Mouse (Mus musculus): ENCODE results near the gene Nfatc3. TPM values are rescaled to one million over a fixed set of nuclear protein-coding genes. Genes with fewer than 3 reads are reported as not detected.
"Not testable (repeated sequence)": the region's sequence is repeated elsewhere in the genome, so short reads cannot be mapped to it uniquely, and the experiment has no call there.

Gene Nfatc3
- total RNA-seq (2021) (10 to 100 TPM; 35.2 to 70.0 TPM), polyA plus RNA-seq (2012; rRNA removed) (14.9 and 20.6 TPM in 2 replicates)
- long read RNA-seq, full-length matches to known transcripts, result 3 of 9 reads
- long read RNA-seq, partial matches to known transcripts, result 2 of 9 reads
- long read RNA-seq, other reads (novel, unspliced or antisense), result 4 of 9 reads

DNA sequence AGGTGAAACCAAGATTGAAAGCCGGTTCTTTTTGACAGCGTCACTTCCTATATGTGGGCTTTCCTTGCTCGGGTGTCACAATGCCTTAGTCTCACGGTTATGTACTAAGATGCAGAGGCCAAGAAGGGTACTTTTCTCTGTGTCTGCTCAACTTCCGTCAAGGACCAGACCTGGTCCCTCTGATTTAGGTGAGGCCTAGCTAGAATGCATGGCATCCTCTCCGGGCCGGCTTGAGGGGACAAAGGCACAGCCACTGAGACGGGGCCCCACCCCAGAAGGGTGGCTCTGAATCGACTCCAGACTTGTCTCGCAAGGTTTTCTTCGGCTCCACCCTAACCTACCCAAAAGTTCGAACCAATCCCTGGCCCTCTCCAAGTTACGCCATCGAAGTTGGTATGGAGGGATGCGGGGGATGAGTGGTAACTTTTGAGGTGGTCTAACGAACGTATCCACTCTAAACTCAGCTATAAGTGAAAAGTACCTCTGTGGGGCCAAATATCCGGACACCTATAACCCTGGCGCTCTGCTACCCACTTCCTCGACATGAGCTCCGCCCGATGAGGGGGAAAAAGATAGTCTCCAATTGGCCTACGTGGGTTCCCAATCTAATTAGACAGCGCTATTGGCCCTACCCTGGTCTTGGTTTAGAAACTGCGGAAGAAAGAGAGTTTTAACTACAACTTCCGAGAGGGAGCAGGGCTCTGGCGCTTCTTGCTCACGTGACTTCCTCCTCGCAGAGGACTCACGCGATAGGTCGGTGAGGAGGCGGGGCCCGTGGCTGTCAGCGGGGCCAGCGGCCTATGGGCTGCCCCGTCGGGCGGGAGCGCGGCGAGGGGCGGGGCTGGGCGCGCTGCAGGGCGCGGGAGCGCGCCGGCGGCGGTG lies at the start of gene Nfatc3:
Gene Nfatc3 (plus strand): TSS at position 110 of the 882 bp plus-strand sequence.
- peak; percentile 98 for DNase-seq

DNA sequence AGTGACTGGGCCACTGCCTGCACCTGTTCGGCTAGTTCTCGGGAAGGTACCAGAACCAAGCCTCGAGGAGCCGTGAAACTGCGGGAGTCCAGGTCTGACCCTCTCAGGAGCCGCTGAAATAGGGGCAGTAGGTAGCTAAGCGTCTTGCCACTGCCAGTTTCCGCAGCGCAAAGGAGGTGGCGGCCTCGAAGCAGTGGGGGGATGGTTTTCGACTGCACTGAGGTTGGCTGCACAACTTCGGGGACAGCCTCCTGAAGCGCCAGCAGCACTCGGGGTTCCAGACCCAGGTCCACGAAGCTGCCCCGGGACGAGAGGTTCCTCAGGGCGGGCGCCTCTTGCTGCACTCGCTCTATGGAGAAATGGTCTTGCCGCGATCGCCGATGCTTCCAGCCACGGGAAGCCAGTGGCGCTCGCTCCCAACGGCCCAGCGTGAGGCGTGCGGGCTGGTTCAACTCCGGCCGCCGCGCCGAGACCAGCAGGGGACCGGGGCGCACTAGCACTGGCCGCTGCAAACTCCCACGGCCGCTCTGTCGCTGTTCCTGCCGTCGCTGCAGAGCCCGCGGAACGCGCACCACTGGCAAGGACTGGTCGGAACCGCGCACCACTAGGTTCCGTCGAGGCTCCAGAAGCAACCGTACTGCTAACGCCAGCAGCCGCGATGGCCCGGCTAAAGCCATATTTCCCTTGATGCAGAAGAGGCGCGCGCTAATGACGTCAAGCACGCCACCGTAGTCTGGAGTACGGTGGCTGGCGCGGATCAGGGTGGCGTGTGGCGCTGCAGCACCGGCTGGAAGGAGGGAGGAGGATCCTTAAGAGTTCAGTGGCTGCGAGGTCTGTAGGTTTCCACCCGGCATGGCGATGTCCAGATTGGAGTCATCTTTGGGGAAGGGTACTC lies 47.6 kb upstream of the Nfatc3 start:
- DNase-seq, result peak; percentile 95

DNA sequence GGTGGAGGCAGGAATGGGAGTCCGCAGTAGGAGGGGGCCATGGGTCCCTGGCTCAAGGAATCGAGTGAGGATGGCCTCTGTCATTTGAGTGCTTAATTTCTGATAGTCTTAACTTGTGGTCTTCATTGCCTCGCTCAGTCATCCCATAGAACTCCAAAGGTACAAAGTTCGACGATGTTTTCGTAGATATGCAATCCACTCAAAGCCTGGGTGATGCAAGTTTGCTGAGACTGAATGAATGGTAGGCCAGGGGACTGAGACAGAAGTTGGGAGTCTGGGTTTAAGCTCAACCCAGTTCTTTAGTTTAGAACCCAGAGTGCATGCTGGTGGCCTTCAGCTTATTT lies 47.0 kb upstream of the Nfatc3 start, which contains the start of gene Ddx28:
Gene Ddx28 (minus strand): TSS at position 240 of the 344 bp plus-strand sequence.
- DNase-seq, result no peak

DNA sequence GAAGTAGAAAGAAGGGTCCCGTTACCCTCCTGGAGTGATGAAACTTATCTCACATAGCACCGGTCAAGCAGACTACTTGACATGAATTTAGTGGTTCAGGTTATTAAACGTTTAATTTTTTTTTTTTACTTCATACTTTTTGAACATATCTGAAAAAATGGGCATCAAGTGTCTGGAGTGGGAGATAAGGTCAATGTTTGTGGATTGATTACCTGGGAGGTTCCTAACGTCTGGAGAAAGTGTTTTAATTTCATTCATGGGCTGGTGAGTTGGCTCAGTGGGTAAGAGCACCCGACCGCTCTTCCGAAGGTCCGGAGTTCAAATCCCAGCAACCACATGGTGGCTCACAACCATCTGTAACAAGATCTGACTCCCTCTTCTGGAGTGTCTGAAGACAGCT lies 46.4 kb upstream of the Nfatc3 start:
- not testable (repeated sequence) for DNase-seq

DNA sequence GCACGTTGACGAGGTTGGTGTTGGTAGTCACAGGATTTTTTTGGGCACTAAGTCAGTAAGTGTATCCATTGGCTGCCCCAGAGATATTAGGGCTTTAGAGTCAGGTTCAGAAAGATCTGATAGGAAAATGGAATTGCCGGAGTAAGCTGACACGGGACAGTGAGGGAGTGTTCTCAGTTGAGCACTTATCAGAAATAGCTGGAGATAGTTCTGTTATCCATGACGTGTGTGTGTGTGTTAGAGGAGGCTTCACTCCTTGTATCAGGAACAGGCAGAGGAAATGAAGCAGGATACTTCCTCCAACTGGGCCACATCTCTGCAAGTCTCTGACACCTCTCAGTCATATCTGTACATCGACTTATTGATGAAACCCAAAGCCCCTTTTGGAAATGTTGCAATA lies 42.4 kb upstream of the Nfatc3 start:
- DNase-seq, result no peak

DNA sequence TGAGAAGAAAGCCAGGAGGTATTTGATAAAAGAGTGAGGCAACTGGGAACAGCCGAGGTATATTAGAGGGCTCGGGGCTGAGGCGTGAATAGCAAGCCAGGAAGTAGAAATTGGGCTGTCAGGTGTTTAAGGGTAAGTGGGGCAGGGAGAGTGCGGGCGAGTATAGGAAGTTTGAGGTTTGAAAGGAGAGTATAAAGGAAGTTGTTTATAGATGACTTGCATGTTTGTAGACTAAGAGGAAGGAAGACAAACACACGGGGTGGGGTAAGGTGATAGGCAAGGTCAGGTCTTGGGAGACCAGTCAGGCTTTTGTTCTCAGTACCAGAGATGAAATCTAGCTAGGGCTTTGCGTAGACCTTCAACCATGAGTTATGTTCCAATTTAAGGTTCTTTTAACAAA lies 41.5 kb upstream of the Nfatc3 start:
- no peak for DNase-seq

DNA sequence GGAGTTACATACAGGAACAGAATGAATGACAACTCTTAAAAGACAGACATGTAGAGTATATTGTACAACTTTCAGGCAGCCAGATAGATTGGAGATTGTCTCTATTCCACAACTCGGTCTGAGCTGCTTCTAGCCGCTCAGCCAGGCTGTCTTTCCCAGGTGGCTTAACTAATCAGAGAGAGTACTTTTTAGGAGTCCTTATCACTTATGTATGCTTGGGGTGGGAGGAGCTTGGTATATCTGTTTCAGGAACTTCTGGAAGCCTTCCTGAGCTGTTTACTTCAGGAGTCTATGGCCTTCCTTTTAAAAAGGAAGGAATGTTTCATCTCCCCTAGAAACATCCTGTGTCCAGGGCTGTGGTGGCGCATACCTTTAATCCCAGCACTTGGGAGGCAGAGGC lies 40.6 kb upstream of the Nfatc3 start:
- DNase-seq, result no peak

DNA sequence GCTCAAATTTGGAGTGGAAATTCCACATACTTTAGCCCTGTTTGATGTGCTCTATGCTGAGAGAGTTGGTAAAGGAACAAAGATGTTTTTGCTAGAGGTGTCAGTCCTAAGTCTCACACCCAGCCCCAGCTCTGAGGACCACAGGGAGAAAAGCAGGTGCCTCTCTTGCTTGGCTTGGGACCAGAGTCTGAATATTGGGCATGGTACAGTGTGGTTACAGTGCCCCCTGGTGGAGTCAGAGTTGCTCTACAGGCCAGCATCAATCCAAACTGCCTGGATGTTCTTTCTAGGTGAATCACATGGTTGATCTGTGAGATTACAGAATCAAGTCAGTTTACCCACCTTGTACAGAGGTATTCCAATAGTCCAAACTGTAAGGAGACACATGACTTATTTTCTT lies 36.2 kb upstream of the Nfatc3 start:
- peak; percentile 73 for DNase-seq

DNA sequence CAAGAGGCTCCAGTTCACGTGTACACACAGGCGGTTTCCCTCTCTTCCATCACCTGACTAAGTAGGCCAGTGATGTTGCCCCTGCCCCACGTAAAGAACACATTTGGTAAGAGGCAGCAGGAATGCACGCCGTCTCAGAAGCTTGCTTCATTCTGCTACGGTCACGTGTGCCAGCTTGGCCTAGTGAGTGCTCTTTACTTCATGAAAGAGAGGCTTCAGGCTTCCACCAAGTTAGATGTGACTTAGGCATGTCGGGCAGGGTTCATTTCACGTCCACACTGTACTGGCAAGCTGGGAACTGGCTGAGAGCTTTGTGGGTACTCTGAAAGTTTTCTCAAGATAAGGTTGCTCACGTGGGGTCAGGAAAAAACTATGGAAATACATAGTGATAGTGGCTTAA lies 19.9 kb upstream of the Nfatc3 start:
- DNase-seq, result no peak

DNA sequence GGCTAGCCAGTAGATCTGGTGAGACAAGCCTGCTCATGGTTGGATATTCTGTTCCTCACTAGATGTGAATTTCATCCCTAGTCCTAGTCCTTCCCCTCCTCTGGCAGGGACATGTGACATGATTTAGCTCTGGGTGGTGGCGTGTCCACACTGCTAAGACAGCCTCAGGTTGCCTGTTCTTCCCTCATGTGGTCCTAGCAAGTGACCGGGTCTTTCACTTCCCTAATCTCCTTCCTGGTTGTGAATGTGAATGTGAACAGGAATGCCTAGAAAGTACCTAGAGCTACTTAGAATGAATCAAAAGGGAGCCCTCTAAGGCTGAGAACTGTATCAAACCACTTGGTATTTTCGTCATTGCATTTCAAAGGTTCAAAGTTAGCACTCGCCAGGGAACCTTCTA lies 19.0 kb upstream of the Nfatc3 start:
- DNase-seq, result no peak

DNA sequence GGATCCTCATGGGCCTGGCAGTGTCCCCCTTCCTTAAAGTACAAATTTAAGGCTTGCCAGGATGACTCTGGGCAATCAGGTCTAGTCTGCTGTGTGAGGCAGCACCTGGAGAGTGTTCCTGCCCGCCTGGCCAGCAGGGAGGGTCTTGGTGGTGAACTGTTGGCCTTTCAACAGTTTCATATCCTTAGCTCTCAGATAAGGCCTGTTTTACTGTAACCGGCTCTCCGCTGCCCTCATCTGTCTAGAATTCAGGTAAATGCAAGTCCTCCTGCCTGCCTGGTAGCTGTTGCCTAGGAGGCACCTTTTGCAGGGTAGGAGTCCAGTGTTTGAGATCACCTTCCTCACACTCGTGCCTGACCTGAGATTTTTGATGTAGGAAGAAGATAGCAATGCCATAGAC lies 18.4 kb upstream of the Nfatc3 start:
- no peak for DNase-seq

DNA sequence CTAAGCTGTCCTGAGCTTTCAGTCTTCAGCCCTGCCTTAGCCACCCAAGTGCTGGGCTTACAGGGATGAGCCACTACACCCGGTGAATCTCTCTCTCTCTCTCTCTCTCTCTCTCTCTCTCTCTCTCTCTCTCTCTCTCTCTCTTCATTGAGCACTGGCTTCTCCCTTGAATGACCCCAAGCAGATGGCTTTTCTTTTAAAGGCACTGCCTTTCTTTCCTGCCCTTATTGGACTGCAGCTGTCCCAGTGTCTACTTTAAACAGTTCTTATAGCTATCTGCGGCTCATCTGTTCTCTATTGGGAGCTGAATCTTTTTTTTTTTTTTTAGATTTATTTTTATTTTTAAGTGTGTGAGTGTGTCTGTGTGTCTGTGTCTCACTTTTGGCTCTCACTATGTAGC lies 15.6 kb upstream of the Nfatc3 start:
- no peak for DNase-seq

DNA sequence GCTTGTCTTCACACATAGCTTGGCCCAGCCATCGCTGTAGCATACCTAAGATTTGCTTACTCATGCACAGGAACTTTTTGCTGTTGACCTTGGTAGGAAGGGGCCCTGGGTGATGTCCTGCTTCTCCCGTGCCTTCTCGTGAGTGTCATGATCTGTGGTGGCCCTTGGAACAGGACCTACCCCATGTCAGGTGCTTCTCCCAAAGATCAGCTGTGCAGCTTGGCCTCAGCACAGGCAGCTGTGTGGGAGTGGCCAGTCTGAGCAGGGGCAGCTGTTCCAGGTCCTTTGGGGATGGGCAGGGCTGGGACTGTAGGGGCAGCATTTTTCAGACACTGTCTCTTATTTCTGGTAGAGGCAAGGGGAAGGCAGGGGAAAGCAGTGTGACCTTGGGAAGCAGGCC lies 14.5 kb upstream of the Nfatc3 start:
- DNase-seq, result no peak

DNA sequence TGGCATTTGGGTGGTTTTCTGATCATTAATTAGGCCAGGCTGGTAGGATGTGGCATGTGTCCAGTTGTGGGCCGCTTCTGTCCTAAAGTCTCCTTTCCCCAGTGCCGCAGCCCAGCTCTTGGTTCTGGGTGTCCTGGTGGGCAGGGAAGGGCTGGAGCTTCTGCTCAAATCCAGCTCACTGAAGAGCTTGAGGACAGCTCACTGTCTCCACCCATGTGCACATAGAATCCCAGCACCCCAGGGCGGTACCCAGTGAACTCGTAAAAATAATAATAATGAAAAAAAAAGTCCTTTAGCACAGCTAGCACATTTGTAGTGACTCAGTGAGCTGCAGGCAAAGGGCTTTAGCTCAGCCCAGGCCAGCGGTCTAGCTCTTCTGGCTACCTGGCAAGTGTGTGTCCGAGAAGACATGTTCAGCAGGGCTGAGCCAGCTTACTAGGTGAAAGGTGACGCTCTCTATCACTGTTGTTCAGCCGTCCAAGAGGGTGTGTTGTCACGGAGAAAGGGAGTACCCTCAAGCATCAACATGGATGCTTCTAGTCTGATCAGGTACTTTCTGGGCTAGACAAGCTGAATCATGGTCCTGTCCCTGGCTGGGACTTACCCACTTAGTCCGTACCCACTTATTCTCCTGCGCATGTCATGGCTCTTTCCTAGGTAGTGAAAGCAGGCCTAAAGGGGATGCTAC lies 11.6 kb upstream of the Nfatc3 start:
- no peak for DNase-seq

DNA sequence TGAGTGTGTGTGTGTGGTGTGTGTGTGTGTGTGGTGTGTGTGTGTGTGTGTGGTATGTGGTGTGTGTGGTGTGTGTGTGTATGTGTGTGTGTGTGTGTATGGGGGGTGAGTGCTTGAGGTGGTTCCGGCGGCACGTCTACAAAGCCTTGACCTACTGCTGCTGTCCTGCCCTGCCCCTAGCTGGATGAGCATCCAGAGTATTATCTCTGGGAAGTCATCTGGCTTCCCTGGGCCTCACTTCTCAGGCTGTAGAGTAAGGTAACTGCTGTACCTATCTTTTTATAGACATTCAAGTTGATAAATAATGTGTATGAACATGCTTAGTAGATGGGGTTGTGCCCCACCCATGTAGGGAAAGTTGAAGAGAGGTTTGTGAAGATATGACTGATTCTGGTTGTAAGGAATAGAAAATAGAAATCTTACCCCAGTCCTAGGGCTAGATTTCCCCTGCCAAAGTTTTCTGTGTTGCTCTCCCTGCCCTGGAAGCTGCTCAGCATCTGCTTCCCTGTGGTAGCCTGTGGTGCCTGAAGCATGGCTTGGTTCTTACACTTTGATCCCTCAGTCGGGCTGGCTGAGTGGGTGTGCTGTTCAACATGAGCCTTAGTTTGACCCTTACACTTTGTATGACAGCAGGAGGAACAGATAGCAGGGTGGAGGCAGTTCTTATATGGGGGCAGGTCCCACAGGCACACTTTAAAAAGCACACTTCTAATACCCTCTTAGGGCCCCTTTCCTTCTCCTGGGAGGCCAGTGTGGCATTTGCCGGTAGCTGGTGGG lies 10.6 kb upstream of the Nfatc3 start:
- no peak for DNase-seq

DNA sequence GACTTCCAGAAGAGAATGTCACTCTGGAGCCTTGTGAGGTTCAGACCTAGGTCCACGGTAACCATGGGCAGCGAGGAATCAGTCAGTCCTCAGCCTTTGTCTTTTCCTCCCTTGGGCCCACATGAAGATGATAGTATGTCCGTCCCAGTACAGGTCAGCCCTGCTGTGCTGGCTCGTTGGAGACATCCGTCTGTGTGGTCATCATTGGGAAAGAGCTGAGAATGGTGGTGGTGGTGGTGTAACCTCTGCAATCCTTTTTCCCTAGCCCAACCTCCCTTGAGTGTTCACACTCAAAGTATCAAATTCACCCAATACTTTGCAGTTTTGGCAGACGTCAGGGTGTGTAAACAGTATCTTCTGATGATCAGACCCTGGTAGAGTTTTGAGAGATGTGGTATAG lies 8.8 kb upstream of the Nfatc3 start:
- no peak for DNase-seq

DNA sequence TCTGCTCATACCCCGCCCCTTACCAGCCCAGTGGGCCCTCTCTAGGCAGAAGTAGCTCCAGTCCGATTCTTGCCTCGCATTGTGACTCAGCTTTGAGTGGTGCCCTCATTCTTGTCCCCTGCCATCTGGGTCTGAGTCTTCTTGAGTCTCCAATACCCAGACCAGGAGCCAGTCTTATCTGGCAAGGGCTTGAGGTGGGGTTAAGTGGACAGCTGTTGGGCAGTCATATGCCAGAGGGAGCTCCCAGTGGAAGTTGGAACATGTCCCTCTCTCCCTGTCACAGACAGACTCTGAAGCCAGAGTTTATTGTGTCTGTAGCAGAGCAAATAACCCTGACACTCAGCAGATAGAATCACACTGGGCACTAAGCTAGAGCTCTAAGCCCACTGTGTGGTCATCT lies 7.6 kb upstream of the Nfatc3 start:
- no peak for DNase-seq

DNA sequence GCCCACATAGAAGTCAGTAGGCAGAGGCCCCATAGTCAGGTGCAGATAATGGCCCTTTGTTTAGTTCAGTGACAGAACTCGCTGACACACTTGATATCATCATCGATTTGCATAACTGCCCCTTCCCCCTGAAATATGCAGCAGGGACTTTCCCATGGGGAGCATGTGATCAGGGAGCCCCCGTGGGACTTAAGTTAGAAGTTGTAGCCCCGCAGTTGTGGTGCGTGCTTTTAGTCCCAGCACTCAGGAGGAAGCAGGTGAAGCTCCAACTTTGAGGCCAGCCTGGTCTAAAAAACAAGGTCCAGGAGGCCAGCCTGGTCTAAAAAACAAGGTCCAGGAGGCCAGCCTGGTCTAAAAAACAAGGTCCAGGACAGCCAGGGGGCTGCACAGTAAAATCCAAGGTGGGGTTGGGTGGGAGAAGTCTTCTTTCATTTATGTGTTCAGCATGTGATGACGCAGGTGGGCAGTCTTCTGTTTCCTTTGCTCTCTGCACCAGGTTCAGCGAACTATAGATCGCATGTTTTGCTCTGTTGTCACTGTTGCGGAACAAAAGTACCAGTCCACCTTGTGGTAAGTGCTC lies 6.0 kb upstream of the Nfatc3 start:
- no peak for DNase-seq

DNA sequence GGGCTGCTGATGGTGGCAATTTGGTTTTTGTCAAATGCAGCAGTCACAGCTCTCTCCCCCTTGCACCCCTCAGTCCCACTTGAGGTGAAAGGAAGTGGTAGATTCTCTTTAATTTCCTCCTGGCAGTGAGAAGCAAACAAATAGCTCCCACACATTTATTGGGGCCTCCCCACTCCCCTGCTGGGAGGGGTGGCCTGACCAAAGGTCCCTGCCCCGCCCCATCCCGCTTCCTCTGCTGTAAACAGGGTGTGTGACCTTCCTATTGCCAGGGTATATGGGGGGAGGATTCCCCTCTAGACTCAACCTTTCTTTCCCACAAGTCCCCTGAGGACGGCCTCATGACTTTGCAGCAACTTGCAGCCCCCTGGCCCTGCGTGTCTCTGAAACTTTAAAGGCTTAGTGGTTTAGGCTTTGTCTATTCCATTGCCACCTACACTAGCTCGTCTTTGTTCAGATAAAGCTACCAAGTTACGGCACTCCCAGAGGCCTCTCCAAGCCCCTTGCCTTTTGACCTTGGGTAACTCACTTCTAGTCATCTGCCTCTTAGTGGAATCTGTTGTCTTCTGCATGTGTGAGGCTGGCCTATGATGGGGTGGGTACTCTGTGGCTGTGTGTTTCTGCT lies 4.3 kb upstream of the Nfatc3 start:
- no peak for DNase-seq

DNA sequence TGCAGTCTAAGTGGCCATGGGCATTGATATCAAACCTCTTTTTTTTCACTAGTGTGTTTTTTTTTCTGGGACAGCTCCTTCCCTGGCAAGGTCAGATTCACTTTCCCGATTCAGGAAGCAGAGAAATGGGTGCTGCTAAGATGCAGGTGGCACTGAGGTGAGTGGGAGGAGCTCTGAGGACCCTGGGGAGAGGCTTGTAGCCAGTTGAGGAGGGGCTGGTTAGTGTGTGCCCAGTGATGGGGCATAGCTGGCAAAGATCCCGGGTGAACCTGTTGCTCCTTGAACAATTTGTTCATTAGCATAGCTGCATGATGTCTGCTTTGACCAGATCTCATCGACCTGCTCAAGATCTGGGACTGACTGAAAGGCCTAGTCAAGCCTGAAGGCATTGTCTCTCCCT lies 3.6 kb upstream of the Nfatc3 start:
- no peak for DNase-seq

Data from adrenal gland, adult 2 months (tissue).